Comparison of ENCODE assay signal across 8 mouse cellular contexts in genomic region chr3:103737778-103738571, GRCm38 (mm10). TPM values are rescaled to one million over a fixed set of nuclear protein-coding genes. Genes with fewer than 3 reads are reported as not detected.
DNase-seq lines count a peak whose midpoint lies in the region; ATAC-seq and TF ChIP-seq lines count a peak whose summit lies in the region.

Gene Olfml3 (minus strand): TSS chr3:103738001.

- TF ChIP-seq CTCF in small intestine, adult 2 months (IDR thresholded peaks at IDR 0.05; ENCODE audit: extremely low read depth, insufficient read length, insufficient replicate concordance, low read depth, low read length): peak; percentile 68; the same call in 1 of the 2 replicates

- peaks cover 52% of the 10 kb centered on the region for H3K4me1 ChIP-seq in embryonic facial prominence, embryonic 12.5 days
- peaks cover 70% of the 10 kb centered on the region for H3K4me1 ChIP-seq in limb, embryonic 10.5 days
- peaks cover 53% of the 10 kb centered on the region for H3K4me1 ChIP-seq in midbrain, embryonic 13.5 days (replicated peaks)
- 0 out of 2 replicates have a peak, but pooled peaks cover 3% of the 10 kb centered on the region for H3K4me1 ChIP-seq in small intestine, adult 2 months (ENCODE audit: control insufficient read depth, insufficient read depth, insufficient read length, low read length)

- H3K27ac ChIP-seq in embryonic facial prominence, embryonic 12.5 days: peak within 1 kb of the TSS; percentile 95
- peak within 1 kb of the TSS; percentile 93 for H3K27ac ChIP-seq in limb, embryonic 10.5 days
- peak within 1 kb of the TSS; percentile 80 for H3K27ac ChIP-seq in midbrain, embryonic 13.5 days
- peak within 1 kb of the TSS; percentile 70 for H3K27ac ChIP-seq in small intestine, adult 2 months (ENCODE audit: insufficient read depth, low read depth, low read length)

- peak; percentile 99 for DNase-seq in 3T3-L1 (ENCODE audit: low read depth, low spot score)
- DNase-seq in adrenal gland, postnatal 36 days: peak; percentile 84 to 92
- DNase-seq in heart, adult 11 months: peak; percentile 98
- peak; percentile 62 for DNase-seq in kidney, adult 11 months
- DNase-seq in limb, embryonic 10.5 days (ENCODE audit: low spot score): peak; percentile 95

- peak within 1 kb of the TSS; percentile 36 for H3K4me3 ChIP-seq in embryonic facial prominence, embryonic 12.5 days
- H3K4me3 ChIP-seq in limb, embryonic 10.5 days: peak within 1 kb of the TSS; percentile 50
- peak within 1 kb of the TSS; percentile 17; the same call in 1 of the 2 replicates for H3K4me3 ChIP-seq in midbrain, embryonic 13.5 days (replicated peaks)
- H3K4me3 ChIP-seq in small intestine, adult 2 months (ENCODE audit: low read depth, low read length): peak within 1 kb of the TSS; percentile 50

- no peaks in the 10 kb centered on the region for H3K27me3 ChIP-seq in embryonic facial prominence, embryonic 12.5 days
- H3K27me3 ChIP-seq in limb, embryonic 10.5 days (ENCODE audit: low read depth, poor library complexity, severe bottlenecking): no peaks in the 10 kb centered on the region
- peaks cover 2% of the 10 kb centered on the region; the same call in 1 of the 2 replicates for H3K27me3 ChIP-seq in midbrain, embryonic 13.5 days
- H3K27me3 ChIP-seq in small intestine, adult 2 months (ENCODE audit: control insufficient read depth, insufficient read depth, low read length): no peaks in the 10 kb centered on the region

- peak within 1 kb of the TSS; percentile 52 for H3K9ac ChIP-seq in embryonic facial prominence, embryonic 12.5 days
- peak within 1 kb of the TSS; percentile 52; the same call in 1 of the 2 replicates for H3K9ac ChIP-seq in midbrain, embryonic 13.5 days (replicated peaks)

- WGBS in embryonic facial prominence, embryonic 12.5 days: 1% methylated on average over 18 of the region's 18 CpGs
- WGBS in limb, embryonic 10.5 days: 0% methylated on average over 18 of the region's 18 CpGs
- WGBS in midbrain, embryonic 13.5 days: under 1% methylated on average over 18 of the region's 18 CpGs
- WGBS in small intestine, adult 2 months: 2% methylated on average over 18 of the region's 18 CpGs

- H3K9me3 ChIP-seq in embryonic facial prominence, embryonic 12.5 days: no peaks in the 10 kb centered on the region
- H3K9me3 ChIP-seq in limb, embryonic 10.5 days (replicated peaks): no peaks in the 10 kb centered on the region
- H3K9me3 ChIP-seq in midbrain, embryonic 13.5 days: no peaks in the 10 kb centered on the region

- peak; percentile 78 for ATAC-seq in embryonic facial prominence, embryonic 12.5 days (ENCODE audit: insufficient number of reproducible peaks, insufficient read depth, low FRiP score, low TSS enrichment)
- peak; percentile 72 for ATAC-seq in midbrain, embryonic 13.5 days

- H3K36me3 ChIP-seq in embryonic facial prominence, embryonic 12.5 days: peaks cover 4% of the 10 kb centered on the region
- peaks cover 18% of the 10 kb centered on the region for H3K36me3 ChIP-seq in limb, embryonic 10.5 days
- peaks cover 6% of the 10 kb centered on the region for H3K36me3 ChIP-seq in midbrain, embryonic 13.5 days
- peaks cover 9% of the 10 kb centered on the region for H3K36me3 ChIP-seq in small intestine, adult 2 months (ENCODE audit: control insufficient read depth, insufficient read depth, low read length)

- peak within 1 kb of the TSS; percentile 57 for H3K4me2 ChIP-seq in embryonic facial prominence, embryonic 12.5 days (replicated peaks)
- peak within 1 kb of the TSS; percentile 49 for H3K4me2 ChIP-seq in midbrain, embryonic 13.5 days (replicated peaks)

- TF ChIP-seq POLR2A in small intestine, adult 2 months (IDR thresholded peaks at IDR 0.05; ENCODE audit: low read depth, low read length): peak; percentile 45; the same call in 1 of the 2 replicates

RNA-seq across cellular contexts. Expression of gene Olfml3, which starts in this region (rescaled TPM):
- 10 to 100 TPM; 14.4 to 19.5 TPM for total RNA-seq in adrenal gland, postnatal 36 days (2021)
- polyA plus RNA-seq in embryonic facial prominence, embryonic 12.5 days (2016; fragmentation: Nextera tagmentation; extraction: Ambion mirVana): 34.9 and 36.9 TPM in 2 replicates
- polyA plus RNA-seq in limb, embryonic 10.5 days (2016; fragmentation: Nextera tagmentation; extraction: Ambion mirVana): 10.4 and 18.0 TPM in 2 replicates
- polyA plus RNA-seq in midbrain, embryonic 13.5 days (2015; fragmentation: Nextera tagmentation; extraction: Ambion mirVana): 3.3 TPM in 2 replicates
- polyA plus RNA-seq in small intestine, adult 2 months (2012; rRNA removed): 4.0 and 5.7 TPM in 2 replicates

Comparison
In these comparisons a context has a peak if more than half of its experiments do, and no peak if none do; other contexts are left out.
1. Peak in every context shown above with its lines: DNase-seq, ATAC-seq, H3K4me3 ChIP-seq and H3K27ac ChIP-seq.